ENCODE assay signal across 7 mouse cellular contexts in genomic region chr10:117209469-117209938, GRCm38 (mm10). TPM values are rescaled to one million over a fixed set of nuclear protein-coding genes. Genes with fewer than 3 reads are reported as not detected.
DNase-seq lines count a peak whose midpoint lies in the region; ATAC-seq and TF ChIP-seq lines count a peak whose summit lies in the region.

No protein-coding gene starts in this region.

- peak overlapping the region; percentile 64 for H3K4me2 ChIP-seq in heart, embryonic 12.5 days
- peak overlapping the region; percentile 52 for H3K4me2 ChIP-seq in kidney, embryonic 15.5 days

- H3K9me3 ChIP-seq in G1E (replicated peaks), result no peaks in the 10 kb centered on the region
- H3K9me3 ChIP-seq in heart, embryonic 12.5 days (replicated peaks), result no peaks in the 10 kb centered on the region
- no peaks in the 10 kb centered on the region for H3K9me3 ChIP-seq in kidney, embryonic 15.5 days (replicated peaks)

- peak; percentile 76 for DNase-seq in CD4-positive, CD25-positive, alpha-beta regulatory T cell, adult 2 months (ENCODE audit: low read depth, low spot score)
- peak; percentile 28 for DNase-seq in G1E (ENCODE audit: low spot score)
- peak; percentile 13 to 48 for DNase-seq in cerebellum, postnatal 25 days
- peak; percentile 75 for DNase-seq in lung, postnatal 36 days

- no peak overlapping the region for H3K27ac ChIP-seq in heart, embryonic 12.5 days (ENCODE audit: poor library complexity, severe bottlenecking)
- no peak overlapping the region for H3K27ac ChIP-seq in kidney, embryonic 15.5 days
- no peak overlapping the region for H3K27ac ChIP-seq in small intestine, adult 2 months (ENCODE audit: insufficient read depth, low read depth, low read length)

- H3K4me1 ChIP-seq in G1E (ENCODE audit: insufficient read depth, low read depth, low read length), result peaks cover 6% of the 10 kb centered on the region
- H3K4me1 ChIP-seq in heart, embryonic 12.5 days (replicated peaks), result peaks cover 12% of the 10 kb centered on the region
- H3K4me1 ChIP-seq in kidney, embryonic 15.5 days, result peaks cover 4% of the 10 kb centered on the region
- peaks cover 2% of the 10 kb centered on the region; the same call in 1 of the 2 replicates for H3K4me1 ChIP-seq in small intestine, adult 2 months (ENCODE audit: control insufficient read depth, insufficient read depth, insufficient read length, low read length)

- peaks cover 16% of the 10 kb centered on the region for H3K36me3 ChIP-seq in G1E (replicated peaks)
- H3K36me3 ChIP-seq in heart, embryonic 12.5 days, result peaks cover 17% of the 10 kb centered on the region
- H3K36me3 ChIP-seq in kidney, embryonic 15.5 days, result peaks cover 22% of the 10 kb centered on the region
- peaks cover 6% of the 10 kb centered on the region for H3K36me3 ChIP-seq in small intestine, adult 2 months (ENCODE audit: control insufficient read depth, insufficient read depth, low read length)

- TF ChIP-seq POLR2A in small intestine, adult 2 months (IDR thresholded peaks at IDR 0.05; ENCODE audit: low read depth, low read length), result no peak

- WGBS in heart, embryonic 12.5 days, result 12% methylated on average over 11 of the region's 11 CpGs
- WGBS in kidney, embryonic 15.5 days, result 22% methylated on average over 11 of the region's 11 CpGs
- 5% methylated on average over 11 of the region's 11 CpGs for WGBS in small intestine, adult 2 months

- peaks cover 14% of the 10 kb centered on the region for H3K27me3 ChIP-seq in G1E (ENCODE audit: insufficient read depth, low read length)
- H3K27me3 ChIP-seq in heart, embryonic 12.5 days (replicated peaks), result no peaks in the 10 kb centered on the region
- H3K27me3 ChIP-seq in kidney, embryonic 15.5 days, result no peaks in the 10 kb centered on the region
- no peaks in the 10 kb centered on the region for H3K27me3 ChIP-seq in small intestine, adult 2 months (ENCODE audit: control insufficient read depth, insufficient read depth, low read length)

- peak; percentile 20; the same call in 1 of the 2 replicates for TF ChIP-seq CTCF in G1E (IDR thresholded peaks at IDR 0.05; ENCODE audit: low read depth, low read length)
- no peak; the same call in 1 of the 2 replicates for TF ChIP-seq CTCF in small intestine, adult 2 months (IDR thresholded peaks at IDR 0.05; ENCODE audit: extremely low read depth, insufficient read length, insufficient replicate concordance, low read depth, low read length)

- peak; percentile 64 for ATAC-seq in G1E (ENCODE audit: extremely low read depth, insufficient number of reproducible peaks, low FRiP score, poor library complexity, severe bottlenecking)
- 0 out of 2 replicates have a peak, but pooled peaks have one; percentile 17 for ATAC-seq in heart, embryonic 12.5 days (ENCODE audit: insufficient number of reproducible peaks, low FRiP score)
- ATAC-seq in kidney, embryonic 15.5 days (replicated peaks; ENCODE audit: low FRiP score), result peak; percentile 67

- no peak overlapping the region for H3K9ac ChIP-seq in heart, embryonic 12.5 days
- no peak overlapping the region for H3K9ac ChIP-seq in kidney, embryonic 15.5 days

- H3K4me3 ChIP-seq in G1E (ENCODE audit: low read depth, low read length), result no peak overlapping the region; the same call in 1 of the 2 replicates
- H3K4me3 ChIP-seq in heart, embryonic 12.5 days, result peak overlapping the region; percentile 39
- H3K4me3 ChIP-seq in kidney, embryonic 15.5 days (replicated peaks), result peak overlapping the region; percentile 34
- peak overlapping the region; percentile 41 for H3K4me3 ChIP-seq in small intestine, adult 2 months (ENCODE audit: low read depth, low read length)

RNA-seq across cellular contexts. Expression of gene Yeats4, which starts 14.8 kb away (rescaled TPM):
- 34.2 and 35.2 TPM in 2 replicates for total RNA-seq in G1E (2014; fragmentation: Nextera tagmentation)
- total RNA-seq in G1E (2017), result 72.3 and 83.9 TPM in 2 replicates
- 75.8 and 92.3 TPM in 2 replicates for polyA plus RNA-seq in G1E (2012)
- 64.1 and 66.2 TPM in 2 replicates for polyA plus RNA-seq in heart, embryonic 12.5 days (2016; fragmentation: Nextera tagmentation; extraction: Ambion mirVana)
- polyA plus RNA-seq in kidney, embryonic 15.5 days (2015; fragmentation: Nextera tagmentation; extraction: Ambion mirVana), result 68.6 and 71.1 TPM in 2 replicates
- 9.5 and 22.5 TPM in 2 replicates for polyA plus RNA-seq in small intestine, adult 2 months (2012; rRNA removed)

RNA-seq across cellular contexts. Expression of gene 9530003J23Rik, which starts 29.0 kb away (rescaled TPM):
- total RNA-seq in G1E (2014; fragmentation: Nextera tagmentation) (not detected in 2 replicates), G1E (2017) (0.12 and 0.16 TPM in 2 replicates)
- not detected in 2 replicates for polyA plus RNA-seq in G1E (2012)
- polyA plus RNA-seq in heart, embryonic 12.5 days (2016; fragmentation: Nextera tagmentation; extraction: Ambion mirVana), result not detected in 2 replicates
- not detected in 2 replicates for polyA plus RNA-seq in kidney, embryonic 15.5 days (2015; fragmentation: Nextera tagmentation; extraction: Ambion mirVana)
- polyA plus RNA-seq in small intestine, adult 2 months (2012; rRNA removed), result not detected in 2 replicates

Comparison
In these comparisons a context has a peak if more than half of its experiments do, and no peak if none do; other contexts are left out.
1. ATAC-seq: peak in every context shown above with its lines; median percentile 67 in kidney, embryonic 15.5 days; 64 in G1E; 17 in heart, embryonic 12.5 days.